Mouse (Mus musculus) spleen, adult 2 months (tissue): Measurements from ENCODE around the gene Cdh26.

ENCODE experiments used
- CTCF ChIP-seq: fragments of 200-500 bp; IDR thresholded peaks from 2 replicates; pipeline ENCODE4 v1.5.1; 2011; ENCODE audit warnings: mild to moderate bottlenecking, inconsistent platforms; ENCODE audit not compliant: insufficient read depth, insufficient read length, insufficient replicate concordance; ENCODE audit errors: extremely low read depth
- POLR2A ChIP-seq: fragments of 200-500 bp; IDR thresholded peaks from 2 replicates; pipeline ENCODE4 v1.6.1; 2011; ENCODE audit warnings: low read depth, low read length, inconsistent platforms

- TF ChIP-seq CTCF: no peak
- no peak for TF ChIP-seq POLR2A
These were observed 41.5 kb downstream of the Cdh26 start for GRCm38 (mm10) chr2:178471546-178472480.
